Mouse (Mus musculus): Measurements from ENCODE around the gene Chadl.
A peak's percentile ranks its signal among the peaks of the same experiment; 100 is the strongest.

Gene Chadl

GRCm38 (mm10) chr15:81700601-81701000, 3.5 kb upstream of the Chadl start:
- DNase-seq (ENCODE audit: low spot score in 2 of 2): no peak

- DNase-seq (ENCODE audit: low spot score in 2 of 2): no peak
These were observed 3.1 kb upstream of the Chadl start for GRCm38 (mm10) chr15:81700161-81700560.

GRCm38 (mm10) chr15:81698532-81698931, 1.4 kb upstream of the Chadl start:
- no peak for DNase-seq (ENCODE audit: low spot score in 2 of 2)

GRCm38 (mm10) chr15:81697847-81698246, 760 bp upstream of the Chadl start:
- no peak for DNase-seq (ENCODE audit: low spot score in 2 of 2)

- DNase-seq (ENCODE audit: low spot score in 2 of 2): no peak
These were observed 2.2 kb downstream of the Chadl start for GRCm38 (mm10) chr15:81694891-81695290.

GRCm38 (mm10) chr15:81693967-81694881, 2.9 kb downstream of the Chadl start:
- DNase-seq (ENCODE audit: low spot score in 2 of 2): peak; percentile 78 to 87

- DNase-seq (ENCODE audit: low spot score in 2 of 2): no peak
These were observed 3.6 kb downstream of the Chadl start for GRCm38 (mm10) chr15:81693366-81693966.

- no peak for DNase-seq (ENCODE audit: low spot score in 2 of 2)
These were observed 16.7 kb downstream of the Chadl start for GRCm38 (mm10) chr15:81680301-81680805.

- no peak for DNase-seq (ENCODE audit: low spot score in 2 of 2)
These were observed 20.4 kb downstream of the Chadl start for GRCm38 (mm10) chr15:81676637-81677036.

- DNase-seq (ENCODE audit: low spot score in 2 of 2): no peak
These were observed 26.9 kb downstream of the Chadl start for GRCm38 (mm10) chr15:81670231-81670640.

- no peak for DNase-seq (ENCODE audit: low spot score in 2 of 2)
These were observed 30.1 kb downstream of the Chadl start for GRCm38 (mm10) chr15:81666957-81667356.

- peak; percentile 85 to 90 for DNase-seq (ENCODE audit: low spot score in 2 of 2)
These were observed 33.2 kb downstream of the Chadl start, which contains the start of gene L3mbtl2 for GRCm38 (mm10) chr15:81663697-81664561. Gene L3mbtl2 (plus strand): TSS chr15:81663889.

GRCm38 (mm10) chr15:81663281-81663680, 33.8 kb downstream of the Chadl start:
- DNase-seq (ENCODE audit: low spot score in 2 of 2): no peak

GRCm38 (mm10) chr15:81661701-81662100, 35.4 kb downstream of the Chadl start:
- DNase-seq (ENCODE audit: low spot score in 2 of 2): no peak

- DNase-seq (ENCODE audit: low spot score in 2 of 2): no peak
These were observed 46.5 kb downstream of the Chadl start for GRCm38 (mm10) chr15:81650636-81651035.

- DNase-seq (ENCODE audit: low spot score in 2 of 2): no peak
These were observed 47.3 kb downstream of the Chadl start for GRCm38 (mm10) chr15:81649516-81650455.
